Mouse (Mus musculus) olfactory bulb, adult 2 months (tissue): Measurements from ENCODE around the gene Tmem212. TPM values are rescaled to one million over a fixed set of nuclear protein-coding genes. Genes with fewer than 3 reads are reported as not detected.
"Not testable (repeated sequence)": the region's sequence is repeated elsewhere in the genome, so short reads cannot be mapped to it uniquely, and the experiment has no call there.

Experiments
- H3K27ac ChIP-seq: fragments of 200-500 bp; 2 replicates; pipeline ENCODE4 v1.5.1; 2012; ENCODE audit warnings: low read depth, low read length; ENCODE audit not compliant: insufficient read depth
- H3K4me1 ChIP-seq: fragments of 200-500 bp; 2 replicates; pipeline ENCODE4 v1.6.1; 2012; ENCODE audit warnings: low read length; ENCODE audit not compliant: control insufficient read depth, insufficient read depth
- H3K4me3 ChIP-seq: fragments of 200-500 bp; 2 replicates; pipeline ENCODE4 v1.5.1; 2012; ENCODE audit warnings: mild to moderate bottlenecking, low read depth, low read length, moderate library complexity; ENCODE audit not compliant: insufficient read depth
- CTCF ChIP-seq: fragments of 200-500 bp; IDR thresholded peaks from 2 replicates; pipeline ENCODE4 v1.5.1; 2012; ENCODE audit warnings: low read depth, mild to moderate bottlenecking, low read length, moderate library complexity; ENCODE audit not compliant: insufficient read depth
- POLR2A ChIP-seq: fragments of 200-500 bp; IDR thresholded peaks from 2 replicates; pipeline ENCODE4 v1.6.1; 2012; ENCODE audit warnings: mild to moderate bottlenecking, low read depth, low read length, moderate library complexity; ENCODE audit not compliant: insufficient read depth
- WGBS: fragments of 180-500 bp; shearing (Covaris S2); methylation state at CpG from one replicate; pipeline ENCODE4 v1.1.7; 2018; 5-methylcytosine and 5-hydroxymethylcytosine counted together
- polyA plus RNA-seq: library from polyadenylated mRNA; stranded (reverse); fragments of >200 nt; gene quantifications from 2 replicates; pipeline ENCODE4 v1.2.4, GENCODE M21; 2012; ENCODE audit warnings: low replicate concordance; ENCODE audit not compliant: missing spikeins, insufficient read depth, insufficient read length

The Tmem212 gene
- not detected in 2 replicates for polyA plus RNA-seq

GRCm38 (mm10) chr3:27896318-27896892, at the start of gene Tmem212:
Gene Tmem212, minus strand, starts transcription at chr3:27896368.
- no peaks in the 10 kb centered on the region for H3K4me1 ChIP-seq
- 73% methylated on average over 8 of the region's 8 CpGs for WGBS
- H3K4me3 ChIP-seq, result no peak within 1 kb of the TSS
- TF ChIP-seq POLR2A, result no peak
- TF ChIP-seq CTCF, result no peak
- H3K27ac ChIP-seq, result no peak within 1 kb of the TSS

GRCm38 (mm10) chr3:27945397-27945796, 49.2 kb upstream of the Tmem212 start:
- 88% methylated on average over 2 of the region's 2 CpGs for WGBS
- H3K27ac ChIP-seq, H3K4me1 ChIP-seq, H3K4me3 ChIP-seq: not testable (repeated sequence)

GRCm38 (mm10) chr3:27942991-27943390, 46.8 kb upstream of the Tmem212 start:
- no peak overlapping the region for H3K4me3 ChIP-seq
- H3K4me1 ChIP-seq, result peaks cover 16% of the 10 kb centered on the region
- WGBS, result 74% methylated on average over 7 of the region's 7 CpGs
- no peak overlapping the region for H3K27ac ChIP-seq
- TF ChIP-seq CTCF, result no peak
- no peak for TF ChIP-seq POLR2A

GRCm38 (mm10) chr3:27941634-27942033, 45.5 kb upstream of the Tmem212 start:
- Histone ChIP-seq H3K4me3 (no peak overlapping the region), H3K27ac (no peak overlapping the region), H3K4me1 (peaks cover 16% of the 10 kb centered on the region)
- TF ChIP-seq CTCF, result no peak
- no peak for TF ChIP-seq POLR2A
- 87% methylated on average over 3 of the region's 3 CpGs for WGBS

GRCm38 (mm10) chr3:27938381-27939323, 42.5 kb upstream of the Tmem212 start, which contains the start of gene Pld1:
Gene Pld1, plus strand, starts transcription at chr3:27938695.
- H3K27ac ChIP-seq, result peak within 1 kb of the TSS; percentile 30; the same call in 1 of the 2 replicates
- peaks cover 16% of the 10 kb centered on the region for H3K4me1 ChIP-seq
- WGBS, result 1% methylated on average over 68 of the region's 68 CpGs
- no peak for TF ChIP-seq POLR2A
- TF ChIP-seq CTCF, result no peak
- H3K4me3 ChIP-seq, result peak within 1 kb of the TSS; percentile 50

- H3K4me1 ChIP-seq, result peaks cover 16% of the 10 kb centered on the region
- H3K4me3 ChIP-seq, result no peak overlapping the region
- TF ChIP-seq CTCF (no peak), POLR2A (no peak)
- WGBS, result 85% methylated on average over 13 of the region's 13 CpGs
- no peak overlapping the region for H3K27ac ChIP-seq
These were observed 41.3 kb upstream of the Tmem212 start for GRCm38 (mm10) chr3:27937144-27938110.

- H3K4me3 ChIP-seq, result no peak overlapping the region
- H3K27ac ChIP-seq, result no peak overlapping the region
- WGBS, result 88% methylated on average over 5 of the region's 5 CpGs
- TF ChIP-seq CTCF, result no peak
- TF ChIP-seq POLR2A, result no peak
- peaks cover 16% of the 10 kb centered on the region for H3K4me1 ChIP-seq
These were observed 40.6 kb upstream of the Tmem212 start for GRCm38 (mm10) chr3:27936731-27937130.

- Histone ChIP-seq H3K4me3 (no peak overlapping the region), H3K27ac (no peak overlapping the region), H3K4me1 (peaks cover 16% of the 10 kb centered on the region)
- TF ChIP-seq CTCF (no peak), POLR2A (no peak)
- WGBS, result 77% methylated on average over 3 of the region's 3 CpGs
These were observed 39.5 kb upstream of the Tmem212 start for GRCm38 (mm10) chr3:27935644-27936043.
